Comparison of ENCODE assay signal across 33 mouse cellular contexts in the genomic region with DNA sequence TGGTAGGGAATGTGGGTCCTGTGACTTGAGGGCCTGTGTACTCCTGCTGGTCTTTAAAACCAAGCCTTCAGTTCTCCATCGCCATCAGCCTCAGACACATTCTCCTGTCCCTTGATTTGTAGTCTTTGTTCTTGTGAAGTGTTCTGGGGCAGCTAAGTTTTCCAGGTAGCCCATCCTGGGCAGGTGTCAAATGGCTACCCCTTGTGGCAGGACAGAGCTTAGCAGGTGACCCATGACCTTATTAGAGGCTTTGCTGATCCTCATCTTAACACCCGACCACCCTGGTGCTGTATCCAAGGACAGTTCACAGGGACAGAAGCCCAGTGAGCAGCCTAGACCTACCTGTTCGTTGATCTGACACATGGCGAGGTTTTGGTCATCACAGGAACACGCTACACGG. TPM values are rescaled to one million over a fixed set of nuclear protein-coding genes. Genes with fewer than 3 reads are reported as not detected.
DNase-seq lines count a peak whose midpoint lies in the region; ATAC-seq and TF ChIP-seq lines count a peak whose summit lies in the region.
"Had no signal": no experiment of that assay in that cellular context is flagged by ENCODE, and none has a peak within 500 bp of the region (broad histone marks: within the 10 kb centered on the region; RNA-seq: fewer than 3 reads in every experiment).

No protein-coding gene starts in this region.

- H3K27ac ChIP-seq in heart, embryonic 10.5 days = peak overlapping the region; percentile 29; the same call in 1 of the 2 replicates
- no peak overlapping the region for H3K27ac ChIP-seq in layer of hippocampus, adult 2 months
- no peak overlapping the region for H3K27ac ChIP-seq in lung, postnatal 0 days (ENCODE audit: low read length)
- H3K27ac ChIP-seq in limb, embryonic 10.5 days = peak overlapping the region; percentile 57; the same call in 1 of the 2 replicates
- H3K27ac ChIP-seq in heart, embryonic 12.5 days (ENCODE audit: poor library complexity, severe bottlenecking) = no peak overlapping the region
- H3K27ac ChIP-seq: forebrain, embryonic 13.5 days; hindbrain, embryonic 13.5 days; liver, embryonic 13.5 days; neural tube, embryonic 13.5 days had no signal

- H3K4me2 ChIP-seq in lung, postnatal 0 days (replicated peaks; ENCODE audit: low read depth, low read length) = no peak overlapping the region
- H3K4me2 ChIP-seq in heart, embryonic 12.5 days = no peak overlapping the region
- H3K4me2 ChIP-seq: forebrain, embryonic 13.5 days; hindbrain, embryonic 13.5 days; liver, embryonic 13.5 days; neural tube, embryonic 13.5 days had no signal

- H3K27me3 ChIP-seq in heart, embryonic 10.5 days (ENCODE audit: insufficient read depth, poor library complexity, severe bottlenecking) = peaks cover 67% of the 10 kb centered on the region
- no peaks in the 10 kb centered on the region for H3K27me3 ChIP-seq in lung, postnatal 0 days (replicated peaks; ENCODE audit: insufficient read depth, low read length)
- no peaks in the 10 kb centered on the region for H3K27me3 ChIP-seq in limb, embryonic 10.5 days (ENCODE audit: low read depth, poor library complexity, severe bottlenecking)
- H3K27me3 ChIP-seq in heart, embryonic 12.5 days (replicated peaks) = peaks cover 16% of the 10 kb centered on the region
- H3K27me3 ChIP-seq: forebrain, embryonic 13.5 days; liver, embryonic 13.5 days had no signal

- no peak for ATAC-seq in lung, postnatal 0 days
- ATAC-seq in heart, embryonic 12.5 days (ENCODE audit: insufficient number of reproducible peaks, low FRiP score) = no peak
- ATAC-seq: activated CD4-positive, CD25-positive, alpha-beta regulatory T cell, adult 4 months; CD4-positive, CD25-positive, alpha-beta regulatory T cell, adult 4 months; forebrain, embryonic 13.5 days; inflammation-experienced regulatory T-cells, adult 6 months had no signal

- peaks cover 47% of the 10 kb centered on the region for H3K4me1 ChIP-seq in heart, embryonic 10.5 days
- no peaks in the 10 kb centered on the region for H3K4me1 ChIP-seq in lung, postnatal 0 days (ENCODE audit: insufficient read depth, low read depth, low read length)
- H3K4me1 ChIP-seq in limb, embryonic 10.5 days = peaks cover 81% of the 10 kb centered on the region
- peaks cover 24% of the 10 kb centered on the region for H3K4me1 ChIP-seq in heart, embryonic 12.5 days (replicated peaks)
- H3K4me1 ChIP-seq: liver, embryonic 13.5 days had no signal

- H3K36me3 ChIP-seq in heart, embryonic 10.5 days = peaks cover 5% of the 10 kb centered on the region; the same call in 1 of the 2 replicates
- H3K36me3 ChIP-seq in lung, postnatal 0 days (ENCODE audit: insufficient read depth, low read length) = no peaks in the 10 kb centered on the region
- H3K36me3 ChIP-seq in limb, embryonic 10.5 days = peaks cover 47% of the 10 kb centered on the region
- H3K36me3 ChIP-seq in heart, embryonic 12.5 days = peaks cover 4% of the 10 kb centered on the region; the same call in 1 of the 2 replicates
- H3K36me3 ChIP-seq: hindbrain, embryonic 13.5 days; liver, embryonic 13.5 days; neural tube, embryonic 13.5 days had no signal

- intact Hi-C loops in heart, postnatal 36 days (cut with DNase I) = no loop called here

- TF ChIP-seq CTCF in layer of hippocampus, adult 2 months (conservative IDR thresholded peaks at IDR 0.05) = peak; percentile 38; the same call in 1 of the 2 replicates
- peak; percentile 61 for TF ChIP-seq CTCF in lung, postnatal 0 days (IDR thresholded peaks at IDR 0.05)

- no peak for DNase-seq in heart, embryonic 10.5 days (ENCODE audit: low spot score)
- no peak for DNase-seq in heart, postnatal 36 days
- no peak for DNase-seq in layer of hippocampus, adult 2 months (ENCODE audit: low spot score in 2 of 2)
- DNase-seq in layer of hippocampus, postnatal 25 days (ENCODE audit: extremely low spot score in 1 of 2, low spot score in 1 of 2) = no peak
- no peak for DNase-seq in lung, postnatal 0 days (ENCODE audit: low spot score)
- no peak for DNase-seq in lung, postnatal 10 days
- DNase-seq in limb, embryonic 10.5 days (ENCODE audit: low spot score) = no peak
- DNase-seq: adrenal gland, adult 2 months; adrenal gland, postnatal 36 days; cerebellum, adult 18-20 months; gastrocnemius, postnatal 14 days; heart, adult 11 months; heart, postnatal 14 days; kidney, adult 2 months; kidney, postnatal 10 days; layer of hippocampus, adult 9-11 months; liver, embryonic 13.5 days had no signal

- TF ChIP-seq EP300 in lung, postnatal 0 days (IDR thresholded peaks at IDR 0.05) = no peak

- WGBS in heart, embryonic 10.5 days = 79% methylated on average over 6 of the region's 6 CpGs
- WGBS in lung, postnatal 0 days = 81% methylated on average over 6 of the region's 6 CpGs
- 78% methylated on average over 6 of the region's 6 CpGs for WGBS in limb, embryonic 10.5 days
- WGBS in heart, embryonic 12.5 days = 71% methylated on average over 6 of the region's 6 CpGs

- no peak overlapping the region for H3K4me3 ChIP-seq in heart, embryonic 10.5 days
- H3K4me3 ChIP-seq in layer of hippocampus, adult 2 months = no peak overlapping the region
- no peak overlapping the region for H3K4me3 ChIP-seq in lung, postnatal 0 days (ENCODE audit: low read depth, low read length)
- no peak overlapping the region for H3K4me3 ChIP-seq in limb, embryonic 10.5 days
- no peak overlapping the region for H3K4me3 ChIP-seq in heart, embryonic 12.5 days
- H3K4me3 ChIP-seq: forebrain, embryonic 13.5 days; hindbrain, embryonic 13.5 days; liver, embryonic 13.5 days; neural tube, embryonic 13.5 days had no signal

- H3K9ac ChIP-seq in lung, postnatal 0 days (replicated peaks; ENCODE audit: low read depth) = no peak overlapping the region
- H3K9ac ChIP-seq in heart, embryonic 12.5 days = no peak overlapping the region
- H3K9ac ChIP-seq: forebrain, embryonic 13.5 days; hindbrain, embryonic 13.5 days; liver, embryonic 13.5 days; neural tube, embryonic 13.5 days had no signal

- H3K9me3 ChIP-seq in heart, embryonic 10.5 days = no peaks in the 10 kb centered on the region
- H3K9me3 ChIP-seq in lung, postnatal 0 days (ENCODE audit: low read length) = no peaks in the 10 kb centered on the region
- H3K9me3 ChIP-seq in limb, embryonic 10.5 days (replicated peaks) = no peaks in the 10 kb centered on the region
- no peaks in the 10 kb centered on the region for H3K9me3 ChIP-seq in heart, embryonic 12.5 days (replicated peaks)
- H3K9me3 ChIP-seq: forebrain, embryonic 13.5 days; hindbrain, embryonic 13.5 days; liver, embryonic 13.5 days; neural tube, embryonic 13.5 days had no signal

RNA-seq across cellular contexts. Expression of gene B230104I21Rik, which starts 30.9 kb away (rescaled TPM):
- not detected in 2 replicates for polyA plus RNA-seq in heart, embryonic 10.5 days (2016; fragmentation: Nextera tagmentation; extraction: Ambion mirVana)
- not detected for total RNA-seq in heart, postnatal 36 days (2021)
- under 1 TPM in 1 of 2 experiments, not detected in 1; 0.56 TPM for total RNA-seq in layer of hippocampus, adult 2 months (2021)
- total RNA-seq in layer of hippocampus, postnatal 25 days (2021) = 1 to 10 TPM in 1 of 2 experiments, under 1 TPM in 1; 0.32 to 1.0 TPM
- not detected in 2 replicates for polyA plus RNA-seq in lung, postnatal 0 days (2015; fragmentation: Nextera tagmentation; extraction: Ambion mirVana)
- 0.18 TPM in 1 of 2 replicates, not detected in the other for polyA plus RNA-seq in limb, embryonic 10.5 days (2016; fragmentation: Nextera tagmentation; extraction: Ambion mirVana)
- not detected in 2 replicates for polyA plus RNA-seq in heart, embryonic 12.5 days (2016; fragmentation: Nextera tagmentation; extraction: Ambion mirVana)
- total RNA-seq: adrenal gland, adult 2 months; adrenal gland, postnatal 36 days; common myeloid progenitor, adult 5-6 weeks; ES-E14; gastrocnemius, postnatal 14 days; heart, postnatal 14 days; left cerebral cortex, adult 18-20 months; left cerebral cortex, postnatal 36 days had no signal
- polyA plus RNA-seq: activated CD4-positive, CD25-positive, alpha-beta regulatory T cell, adult 4 months; adrenal gland, adult 2 months; brain, embryonic 14.5 days; CD4-positive, CD25-positive, alpha-beta regulatory T cell, adult 4 months; heart, embryonic 14.5 days; hindbrain, embryonic 13.5 days; inflammation-experienced regulatory T-cells, adult 6 months; kidney, adult 2 months; large intestine, adult 2 months; limb, embryonic 14.5 days; liver, embryonic 13.5 days; lung, embryonic 16.5 days; neural tube, embryonic 13.5 days had no signal

Comparison
In these comparisons a context has a peak if more than half of its experiments do, and no peak if none do; other contexts are left out.
1. H3K27ac ChIP-seq: peak in heart, embryonic 10.5 days (single experiment) and limb, embryonic 10.5 days (single experiment); none in layer of hippocampus, adult 2 months (single experiment), lung, postnatal 0 days (single experiment) and heart, embryonic 12.5 days (single experiment).